Mouse (Mus musculus): ENCODE measurements around the gene Prkd2. TPM values are rescaled to one million over a fixed set of nuclear protein-coding genes. Genes with fewer than 3 reads are reported as not detected.

Prkd2 gene
- polyA plus RNA-seq, 1 experiment = 363 TPM

DNA sequence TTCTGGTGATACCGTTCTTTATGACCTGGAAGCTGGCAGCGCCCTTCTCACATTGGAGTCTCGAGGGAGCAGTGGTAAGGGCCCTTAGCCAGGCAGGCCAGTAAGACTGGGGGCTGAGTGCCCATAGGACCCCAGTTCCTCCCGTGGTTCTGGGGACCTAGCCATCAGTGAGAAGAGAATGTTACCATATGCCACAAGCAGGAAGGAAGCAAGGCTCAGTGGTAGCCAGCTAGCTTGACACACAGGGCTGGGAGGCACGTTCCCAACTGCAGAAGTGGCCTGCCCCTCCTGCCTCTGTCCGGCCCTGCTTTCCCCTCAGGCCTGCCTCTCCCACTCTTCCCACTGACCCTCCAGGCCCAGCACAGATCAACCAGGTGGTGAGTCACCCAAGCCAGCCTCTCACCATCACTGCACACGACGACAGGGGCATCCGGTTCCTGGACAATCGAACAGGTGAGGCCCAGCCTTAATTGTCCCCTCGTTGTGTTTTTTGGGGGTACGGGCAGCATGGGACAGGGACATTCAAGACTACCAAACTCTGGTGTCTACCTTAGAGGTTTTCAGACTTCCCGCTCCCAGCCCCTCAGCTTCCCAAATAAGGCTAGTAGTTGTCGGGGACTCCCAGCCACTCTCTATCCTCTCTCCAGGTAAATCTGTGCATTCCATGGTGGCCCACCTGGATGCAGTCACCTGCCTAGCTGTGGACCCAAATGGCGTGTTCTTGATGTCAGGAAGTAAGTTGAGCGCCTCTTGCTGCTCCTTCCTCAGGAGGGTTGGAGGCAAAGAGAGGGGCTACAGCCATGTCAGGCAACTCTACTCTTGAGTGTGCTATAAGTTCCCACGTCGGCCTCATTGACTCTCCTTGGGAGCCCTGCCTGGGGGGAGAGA is 4.5 kb upstream of the Prkd2 start:
- peaks cover 31% of the 10 kb centered on the region for H3K4me1 ChIP-seq (replicated peaks; ENCODE audit: control insufficient read depth, insufficient read depth, low read length)
- H3K27ac ChIP-seq (ENCODE audit: control insufficient read depth, insufficient read depth, low read length) = no peak overlapping the region
- TF ChIP-seq POLR2A (IDR thresholded peaks at IDR 0.05; ENCODE audit: control insufficient read depth, extremely low read depth, insufficient read depth, low read length, poor library complexity) = no peak
- TF ChIP-seq CTCF (IDR thresholded peaks at IDR 0.05; ENCODE audit: borderline replicate concordance, control insufficient read depth, extremely low read depth, insufficient read depth, low read length, poor library complexity) = no peak
- peaks cover 36% of the 10 kb centered on the region for H3K36me3 ChIP-seq (ENCODE audit: control insufficient read depth, insufficient read depth, low read length)
- no peak overlapping the region for H3K4me3 ChIP-seq (ENCODE audit: control insufficient read depth, insufficient read depth, low read length)
- no peak for DNase-seq
- H3K27me3 ChIP-seq (ENCODE audit: control insufficient read depth, insufficient read depth, low read length) = no peaks in the 10 kb centered on the region
- 85% methylated on average over 18 of the region's 18 CpGs for WGBS

DNA sequence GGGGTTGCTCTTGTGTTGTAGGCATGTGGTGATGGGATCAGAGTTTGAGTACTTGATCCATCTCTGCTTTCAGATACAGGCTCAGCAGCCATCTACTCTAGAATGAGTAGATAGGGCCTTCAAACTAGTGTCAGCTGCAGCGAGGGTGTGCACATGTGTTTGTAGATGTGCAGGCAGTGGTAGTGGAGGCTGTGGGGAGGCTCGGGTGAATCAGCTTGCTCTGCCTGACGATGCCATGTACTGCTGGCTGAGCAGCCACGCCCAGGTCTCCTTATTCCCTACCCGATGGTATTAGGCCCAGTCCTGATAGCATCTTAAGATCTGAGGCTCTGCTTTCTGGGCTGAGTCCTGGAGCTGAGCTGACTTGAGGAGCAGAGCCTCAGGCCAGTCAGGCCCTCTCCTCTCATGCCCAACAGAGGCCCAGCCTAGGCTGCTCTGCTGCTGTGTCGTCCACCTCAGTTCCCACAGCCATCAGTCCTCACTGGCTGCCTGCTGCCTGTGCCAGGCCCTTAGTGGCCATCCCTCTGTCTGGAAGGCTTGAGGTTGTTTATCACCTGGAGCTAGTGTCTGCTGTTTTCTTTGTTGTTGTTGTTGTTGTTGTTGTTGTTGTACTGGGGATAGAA is 3.8 kb upstream of the Prkd2 start:
- H3K27ac ChIP-seq (ENCODE audit: control insufficient read depth, insufficient read depth, low read length) = no peak overlapping the region
- WGBS = 87% methylated on average over 6 of the region's 6 CpGs
- H3K4me3 ChIP-seq (ENCODE audit: control insufficient read depth, insufficient read depth, low read length) = no peak overlapping the region
- TF ChIP-seq CTCF (IDR thresholded peaks at IDR 0.05; ENCODE audit: borderline replicate concordance, control insufficient read depth, extremely low read depth, insufficient read depth, low read length, poor library complexity) (no peak), POLR2A (IDR thresholded peaks at IDR 0.05; ENCODE audit: control insufficient read depth, extremely low read depth, insufficient read depth, low read length, poor library complexity) (no peak)
- no peak for DNase-seq
- H3K27me3 ChIP-seq (ENCODE audit: control insufficient read depth, insufficient read depth, low read length) = no peaks in the 10 kb centered on the region
- peaks cover 29% of the 10 kb centered on the region for H3K36me3 ChIP-seq (ENCODE audit: control insufficient read depth, insufficient read depth, low read length)
- peaks cover 31% of the 10 kb centered on the region for H3K4me1 ChIP-seq (replicated peaks; ENCODE audit: control insufficient read depth, insufficient read depth, low read length)

DNA sequence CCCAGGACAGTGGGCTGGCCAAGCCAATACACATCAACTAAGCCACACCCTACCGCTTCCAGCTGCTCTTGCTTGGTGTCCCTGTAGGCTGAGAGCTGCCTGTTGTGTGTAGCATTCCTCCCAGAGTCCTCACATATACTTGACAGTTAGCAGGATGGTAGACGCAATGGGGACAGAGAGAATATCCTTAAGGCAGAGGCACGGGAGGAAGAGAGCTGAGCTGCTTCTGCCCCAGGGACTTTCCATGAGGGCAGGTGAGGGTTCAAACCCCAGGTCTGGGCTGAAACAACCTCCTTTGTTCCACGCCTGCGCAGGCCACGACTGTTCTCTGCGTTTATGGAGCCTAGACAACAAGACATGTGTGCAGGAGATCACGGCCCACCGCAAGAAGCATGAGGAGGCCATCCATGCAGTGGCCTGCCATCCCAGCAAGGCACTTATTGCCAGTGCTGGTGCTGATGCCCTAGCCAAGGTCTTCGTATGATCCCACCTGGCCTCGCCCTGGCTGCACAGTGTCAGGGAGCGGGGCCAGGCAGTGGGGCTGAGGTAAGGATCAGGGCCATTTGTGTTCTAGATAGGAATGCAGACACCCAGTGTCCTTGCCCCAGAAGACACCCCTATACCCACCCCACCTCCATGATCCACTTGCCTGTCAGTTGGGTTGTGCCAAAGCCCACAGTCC is 3.1 kb upstream of the Prkd2 start:
- no peak for TF ChIP-seq CTCF (IDR thresholded peaks at IDR 0.05; ENCODE audit: borderline replicate concordance, control insufficient read depth, extremely low read depth, insufficient read depth, low read length, poor library complexity)
- 96% methylated on average over 12 of the region's 12 CpGs for WGBS
- Histone ChIP-seq H3K4me1 (replicated peaks; ENCODE audit: control insufficient read depth, insufficient read depth, low read length) (peaks cover 31% of the 10 kb centered on the region), H3K4me3 (ENCODE audit: control insufficient read depth, insufficient read depth, low read length) (no peak overlapping the region), H3K27ac (ENCODE audit: control insufficient read depth, insufficient read depth, low read length) (no peak overlapping the region), H3K27me3 (ENCODE audit: control insufficient read depth, insufficient read depth, low read length) (no peaks in the 10 kb centered on the region), H3K36me3 (ENCODE audit: control insufficient read depth, insufficient read depth, low read length) (peaks cover 22% of the 10 kb centered on the region; the same call in 1 of the 2 replicates)
- no peak for DNase-seq

DNA sequence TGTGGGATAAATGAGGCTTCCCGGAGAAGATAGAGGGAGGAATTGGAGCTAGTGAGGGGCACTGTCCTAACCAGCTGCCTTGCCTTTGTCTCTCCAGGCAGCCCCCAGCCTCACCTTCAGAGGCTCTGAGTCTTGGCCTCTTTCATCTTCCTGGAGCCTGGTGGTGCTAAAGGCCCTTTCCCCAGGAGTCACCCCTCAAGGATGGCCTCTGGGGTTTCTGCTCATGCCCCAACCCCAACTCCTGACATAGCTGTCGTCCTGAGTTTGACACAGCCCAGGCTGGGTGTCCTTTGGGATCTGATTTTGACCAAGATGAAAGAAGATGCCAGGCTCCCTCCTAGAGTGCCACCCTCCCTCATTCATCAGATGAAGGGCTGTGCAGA is 2.6 kb upstream of the Prkd2 start:
- Histone ChIP-seq H3K36me3 (ENCODE audit: control insufficient read depth, insufficient read depth, low read length) (peaks cover 20% of the 10 kb centered on the region; the same call in 1 of the 2 replicates), H3K27ac (ENCODE audit: control insufficient read depth, insufficient read depth, low read length) (no peak overlapping the region), H3K4me3 (ENCODE audit: control insufficient read depth, insufficient read depth, low read length) (no peak overlapping the region), H3K27me3 (ENCODE audit: control insufficient read depth, insufficient read depth, low read length) (no peaks in the 10 kb centered on the region), H3K4me1 (replicated peaks; ENCODE audit: control insufficient read depth, insufficient read depth, low read length) (peaks cover 31% of the 10 kb centered on the region)
- DNase-seq = no peak
- WGBS = 97% methylated on average over 2 of the region's 2 CpGs
- TF ChIP-seq CTCF (IDR thresholded peaks at IDR 0.05; ENCODE audit: borderline replicate concordance, control insufficient read depth, extremely low read depth, insufficient read depth, low read length, poor library complexity) = no peak
- TF ChIP-seq POLR2A (IDR thresholded peaks at IDR 0.05; ENCODE audit: control insufficient read depth, extremely low read depth, insufficient read depth, low read length, poor library complexity) = no peak

DNA sequence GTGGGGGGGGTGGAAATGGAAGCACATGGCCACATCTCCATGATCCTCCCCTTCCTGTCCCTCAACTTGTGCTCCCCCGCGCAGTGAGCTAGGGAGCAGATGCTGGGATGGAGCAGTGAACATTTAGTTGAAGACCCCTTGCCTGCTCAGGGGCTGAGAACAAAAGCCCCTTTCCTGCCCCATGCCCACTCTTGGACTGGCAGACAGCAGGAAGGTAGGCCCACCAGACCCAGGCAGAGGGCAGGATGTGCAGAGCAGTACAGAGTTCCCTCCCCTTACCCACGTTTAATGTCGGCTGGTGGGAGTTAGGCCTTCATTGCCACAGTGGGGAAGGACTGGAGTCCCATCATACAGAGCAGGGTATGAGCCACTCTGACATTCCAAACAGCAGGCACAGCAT is 1.6 kb upstream of the Prkd2 start:
- Histone ChIP-seq H3K36me3 (ENCODE audit: control insufficient read depth, insufficient read depth, low read length) (peaks cover 20% of the 10 kb centered on the region; the same call in 1 of the 2 replicates), H3K27me3 (ENCODE audit: control insufficient read depth, insufficient read depth, low read length) (no peaks in the 10 kb centered on the region), H3K4me3 (ENCODE audit: control insufficient read depth, insufficient read depth, low read length) (peak overlapping the region; percentile 16), H3K27ac (ENCODE audit: control insufficient read depth, insufficient read depth, low read length) (peak overlapping the region; percentile 97), H3K4me1 (replicated peaks; ENCODE audit: control insufficient read depth, insufficient read depth, low read length) (peaks cover 33% of the 10 kb centered on the region)
- TF ChIP-seq POLR2A (IDR thresholded peaks at IDR 0.05; ENCODE audit: control insufficient read depth, extremely low read depth, insufficient read depth, low read length, poor library complexity) = no peak
- TF ChIP-seq CTCF (IDR thresholded peaks at IDR 0.05; ENCODE audit: borderline replicate concordance, control insufficient read depth, extremely low read depth, insufficient read depth, low read length, poor library complexity) = no peak
- WGBS = 25% methylated on average over 4 of the region's 4 CpGs
- peak; percentile 52 for DNase-seq
